Mouse (Mus musculus) spleen, postnatal 4 days (tissue): Measurements from ENCODE around the gene Rwdd1.
A peak's percentile ranks its signal among the peaks of the same experiment; 100 is the strongest.
"Not testable (repeated sequence)": the region's sequence is repeated elsewhere in the genome, so short reads cannot be mapped to it uniquely, and the experiment has no call there.

Source experiments
- DNase-seq, 2 experiments: peaks; one replicate each; pipeline ENCODE4 v3.0.0; 2022; ENCODE audit warnings: low spot score in 2 of 2

Gene Rwdd1

GRCm38 (mm10) chr10:34019302-34020075 lies at the start of gene Rwdd1:
Rwdd1 (minus strand) TSS chr10:34019624.
- DNase-seq = peak; percentile 95 to 96

GRCm38 (mm10) chr10:34066591-34066990 lies 47.2 kb upstream of the Rwdd1 start:
- DNase-seq = no peak

GRCm38 (mm10) chr10:34053987-34054386 lies 34.6 kb upstream of the Rwdd1 start:
- no peak for DNase-seq

- no peak for DNase-seq
Measured at GRCm38 (mm10) chr10:34044210-34044609, 24.8 kb upstream of the Rwdd1 start, which contains the start of gene Calhm4. Calhm4 (minus strand) TSS chr10:34044310.

- no peak for DNase-seq
Measured at GRCm38 (mm10) chr10:34037401-34037800, 18.0 kb upstream of the Rwdd1 start, which contains the start of gene Trappc3l. Trappc3l (plus strand) TSS chr10:34037597.

- DNase-seq = no peak
Measured at GRCm38 (mm10) chr10:34036587-34036986, 17.2 kb upstream of the Rwdd1 start.

- peak; percentile 65 to 83 for DNase-seq
Measured at GRCm38 (mm10) chr10:34033630-34034305, 14.3 kb upstream of the Rwdd1 start.

- DNase-seq = no peak
Measured at GRCm38 (mm10) chr10:34030322-34030721, 10.9 kb upstream of the Rwdd1 start.

- no peak for DNase-seq
Measured at GRCm38 (mm10) chr10:34018746-34019301, 600 bp downstream of the Rwdd1 start.

GRCm38 (mm10) chr10:34013241-34013640 lies 6.2 kb downstream of the Rwdd1 start:
- no peak for DNase-seq

- no peak for DNase-seq
Measured at GRCm38 (mm10) chr10:34012581-34012980, 6.8 kb downstream of the Rwdd1 start.

- DNase-seq = no peak
Measured at GRCm38 (mm10) chr10:33998397-33998796, 21.0 kb downstream of the Rwdd1 start.

- DNase-seq = not testable (repeated sequence)
Measured at GRCm38 (mm10) chr10:33996686-33997085, 22.7 kb downstream of the Rwdd1 start.

GRCm38 (mm10) chr10:33986771-33987170 lies 32.7 kb downstream of the Rwdd1 start:
- peak; percentile 63 to 79 for DNase-seq

GRCm38 (mm10) chr10:33974781-33975494 lies 44.5 kb downstream of the Rwdd1 start:
- DNase-seq = no peak

- DNase-seq = no peak
Measured at GRCm38 (mm10) chr10:33952509-33952908, 66.9 kb downstream of the Rwdd1 start.

- peak; percentile 83 to 87 for DNase-seq
Measured at GRCm38 (mm10) chr10:33950803-33951583, 68.4 kb downstream of the Rwdd1 start, which contains the start of gene Zup1. Zup1 (minus strand) TSS chr10:33951269.
